Mouse (Mus musculus) lung, postnatal 14 days (tissue): ENCODE results near the gene Pcx.

Experiments
- DNase-seq: peaks from one replicate; pipeline ENCODE4 v3.0.0; 2021

Gene Pcx

GRCm38 (mm10) chr19:4497263-4497973 lies 12.9 kb upstream of the Pcx start:
- peak; percentile 81 for DNase-seq

DNA sequence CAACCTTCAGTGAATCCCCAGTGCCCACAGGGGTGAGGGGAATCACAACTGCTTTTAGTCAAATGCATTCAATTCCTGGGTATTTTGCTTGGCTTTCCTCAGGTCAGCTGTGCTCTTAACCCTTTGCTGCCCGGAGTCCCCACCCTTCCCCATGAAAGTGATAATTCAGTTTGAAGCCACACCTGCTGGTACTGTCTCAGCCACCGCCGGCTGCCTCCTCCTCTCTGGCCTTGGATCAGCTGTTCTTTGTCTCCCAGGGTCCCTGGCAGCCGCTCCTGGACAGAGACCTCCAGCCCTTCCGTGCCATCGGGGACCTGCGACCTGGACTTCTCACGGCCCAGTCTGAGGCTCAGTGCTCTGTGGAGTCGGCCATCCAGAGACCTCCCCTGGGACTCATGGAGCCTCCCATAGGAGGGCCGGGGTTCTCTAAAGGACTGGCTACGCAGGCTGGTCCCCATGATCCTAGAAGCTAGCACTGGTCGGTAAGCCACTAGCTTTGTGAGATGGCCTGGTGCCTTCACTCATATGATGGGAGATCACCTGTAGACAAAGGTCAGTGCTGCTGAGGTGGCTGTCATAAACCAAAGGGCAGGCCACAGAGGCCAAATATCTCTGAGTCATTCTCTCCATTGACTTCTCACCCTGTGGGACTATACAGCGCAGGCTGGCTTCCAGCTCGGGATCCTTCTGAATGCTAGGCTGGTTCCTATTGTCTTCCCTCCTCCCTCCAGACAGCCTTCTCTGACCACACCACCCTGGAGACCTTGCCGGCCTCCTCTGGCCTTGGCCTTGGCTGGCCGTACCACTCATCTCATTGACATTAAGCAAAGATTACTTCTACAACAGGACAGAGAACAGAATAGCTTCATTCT lies 12.0 kb upstream of the Pcx start, which contains the start of gene 2010003K11Rik:
TSS of gene 2010003K11Rik (minus strand) at position 522 of the 872 bp plus-strand sequence.
- DNase-seq = no peak

GRCm38 (mm10) chr19:4502701-4503100 lies 7.6 kb upstream of the Pcx start:
- DNase-seq = no peak

DNA sequence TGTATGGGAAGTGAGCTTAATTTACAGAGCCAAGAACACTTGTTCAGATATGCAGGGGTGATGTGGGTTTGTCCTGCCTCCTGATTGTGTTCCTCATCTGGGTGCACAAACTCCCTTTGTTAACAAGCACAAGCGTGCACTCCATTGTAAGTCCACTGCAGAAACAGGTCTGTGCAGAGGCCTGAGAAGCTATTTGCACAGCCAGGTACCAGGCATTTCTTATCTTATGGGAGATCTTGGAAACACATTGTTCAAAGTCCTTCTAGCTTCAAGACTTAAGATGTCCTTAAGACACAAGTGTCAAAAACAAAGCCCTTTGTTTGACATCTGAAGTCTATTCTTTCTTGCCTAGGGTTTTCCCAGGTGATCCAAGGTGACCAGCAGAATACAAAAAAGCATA lies 5.4 kb upstream of the Pcx start:
- no peak for DNase-seq

DNA sequence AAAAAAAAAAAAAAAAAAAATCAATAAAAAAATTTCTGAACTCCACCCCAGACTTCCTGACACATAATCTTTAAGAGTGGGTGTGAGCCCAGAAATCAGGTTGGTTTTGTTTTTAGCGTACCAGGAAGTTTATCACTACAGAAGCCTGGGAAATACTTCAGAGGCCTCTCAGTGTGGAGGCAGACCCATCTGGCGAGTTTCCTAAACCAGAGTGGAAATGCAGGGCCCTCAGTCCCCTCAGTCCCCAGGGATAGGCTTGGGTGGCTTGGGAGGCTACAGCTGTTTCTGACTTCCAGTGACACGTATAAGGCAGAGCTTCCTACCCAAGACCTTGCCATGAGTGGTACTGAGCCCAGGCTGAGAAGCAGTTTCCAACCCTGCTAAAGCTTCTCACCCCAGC lies 2.5 kb upstream of the Pcx start:
- no peak for DNase-seq

GRCm38 (mm10) chr19:4511116-4511841 lies 1.0 kb downstream of the Pcx start:
- DNase-seq = no peak

- DNase-seq = no peak
These were observed 3.1 kb downstream of the Pcx start for GRCm38 (mm10) chr19:4513236-4513858.

DNA sequence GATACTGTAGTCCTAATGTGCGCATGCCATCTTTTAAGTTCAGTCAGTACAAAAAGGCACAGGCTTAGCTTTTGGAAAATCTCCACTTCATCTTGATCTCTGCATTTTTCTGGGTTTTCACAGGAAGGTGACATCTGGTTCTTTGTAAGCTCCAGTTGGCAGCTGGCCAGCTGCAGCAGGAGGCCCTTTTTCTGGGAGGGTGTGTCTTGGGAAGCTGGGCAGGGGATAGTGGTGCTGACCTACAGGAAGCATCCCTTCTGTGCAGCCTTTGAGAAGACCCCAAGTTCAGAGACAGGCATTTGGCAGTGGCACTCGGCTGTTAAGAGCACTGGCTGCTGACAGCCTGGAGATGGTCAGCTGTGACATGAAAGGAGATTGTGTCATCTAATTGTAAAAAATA lies 5.5 kb downstream of the Pcx start:
- DNase-seq = no peak

- no peak for DNase-seq
These were observed 6.0 kb downstream of the Pcx start for GRCm38 (mm10) chr19:4516288-4516687.

DNA sequence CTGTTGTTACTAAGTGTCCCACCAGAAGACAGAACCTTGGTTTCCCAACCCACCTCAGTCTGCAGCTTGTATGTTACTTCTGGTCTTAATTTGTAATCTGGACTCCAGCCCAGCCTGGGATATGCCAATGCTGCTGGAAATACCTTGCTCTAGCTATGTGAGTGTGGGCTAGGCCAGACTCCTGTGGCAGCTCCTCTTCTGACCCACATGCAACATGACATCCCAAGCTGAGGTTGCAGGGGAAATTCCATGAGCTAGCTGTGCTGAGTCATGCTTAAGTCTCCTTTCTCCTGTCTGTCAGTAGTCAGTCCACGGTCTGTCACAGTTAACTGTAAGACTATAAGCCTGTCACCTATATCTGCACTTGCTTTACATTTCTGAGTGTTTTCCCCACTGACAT lies 7.2 kb downstream of the Pcx start:
- DNase-seq = no peak

- no peak for DNase-seq
These were observed 11.3 kb downstream of the Pcx start for GRCm38 (mm10) chr19:4521426-4522050.

- DNase-seq = no peak
These were observed 24.4 kb downstream of the Pcx start for GRCm38 (mm10) chr19:4534646-4535045.

- no peak for DNase-seq
These were observed 25.6 kb downstream of the Pcx start for GRCm38 (mm10) chr19:4535922-4536321.

DNA sequence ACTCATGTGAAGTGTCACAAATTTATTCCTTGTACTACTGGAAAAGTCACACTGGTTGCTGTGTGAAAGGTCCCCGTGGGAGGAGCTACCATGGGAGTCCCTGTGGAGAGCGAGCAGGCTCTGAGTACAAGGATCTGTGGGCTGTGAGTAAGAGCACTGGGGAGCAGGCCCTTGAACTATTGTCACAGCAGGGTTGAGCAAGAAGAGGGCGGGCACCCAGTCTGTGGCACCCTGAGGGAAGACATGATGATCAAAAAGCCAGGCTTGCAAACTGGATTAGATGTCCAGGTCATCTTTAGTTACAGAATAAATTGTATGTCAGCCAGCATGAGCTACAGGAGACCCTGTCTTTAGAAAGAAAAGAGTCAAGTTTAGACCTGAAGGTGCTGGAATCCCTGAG lies 26.3 kb downstream of the Pcx start:
- peak; percentile 31 for DNase-seq

DNA sequence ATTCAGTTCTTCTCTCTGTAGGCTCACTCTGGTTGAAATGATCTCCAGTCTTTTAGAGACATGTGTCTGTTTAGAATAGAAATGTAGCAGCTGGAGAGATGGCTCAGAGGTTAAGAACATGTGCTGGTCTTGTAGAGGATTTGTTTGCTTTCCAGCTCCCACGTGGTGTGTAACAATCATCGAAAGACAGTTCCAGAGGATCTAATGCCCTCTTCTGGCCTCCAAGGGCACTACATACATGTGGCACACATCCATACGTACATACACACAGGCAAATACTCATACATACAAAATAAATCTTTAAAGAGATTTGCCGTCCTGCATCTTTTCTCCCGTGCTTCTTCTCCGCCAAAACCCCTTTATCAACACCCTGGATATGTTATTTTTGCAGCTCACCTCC lies 30.0 kb downstream of the Pcx start:
- no peak for DNase-seq

- no peak for DNase-seq
These were observed 30.7 kb downstream of the Pcx start for GRCm38 (mm10) chr19:4540992-4541391.

- no peak for DNase-seq
These were observed 31.8 kb downstream of the Pcx start for GRCm38 (mm10) chr19:4542081-4542480.

DNA sequence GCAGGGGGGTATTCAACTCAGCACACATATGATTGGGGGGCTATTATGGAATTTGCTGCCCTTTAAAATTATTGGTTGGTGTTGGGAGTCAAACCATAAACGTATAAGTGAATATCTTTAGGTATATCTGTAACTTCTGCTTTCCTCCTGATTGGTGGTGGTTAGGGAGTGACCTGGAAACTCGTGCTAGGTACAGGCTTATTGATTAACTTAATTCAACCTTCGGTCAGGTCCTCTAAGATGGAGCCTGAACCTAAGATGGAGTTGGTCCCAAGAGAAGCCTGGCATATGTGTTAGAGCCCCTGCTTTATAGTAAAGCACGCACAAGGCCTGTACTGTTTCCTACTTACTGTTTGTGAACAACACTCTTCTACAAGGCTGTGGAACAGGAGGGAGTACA lies 34.8 kb downstream of the Pcx start:
- DNase-seq = no peak

GRCm38 (mm10) chr19:4545841-4546240 lies 35.6 kb downstream of the Pcx start:
- no peak for DNase-seq

DNA sequence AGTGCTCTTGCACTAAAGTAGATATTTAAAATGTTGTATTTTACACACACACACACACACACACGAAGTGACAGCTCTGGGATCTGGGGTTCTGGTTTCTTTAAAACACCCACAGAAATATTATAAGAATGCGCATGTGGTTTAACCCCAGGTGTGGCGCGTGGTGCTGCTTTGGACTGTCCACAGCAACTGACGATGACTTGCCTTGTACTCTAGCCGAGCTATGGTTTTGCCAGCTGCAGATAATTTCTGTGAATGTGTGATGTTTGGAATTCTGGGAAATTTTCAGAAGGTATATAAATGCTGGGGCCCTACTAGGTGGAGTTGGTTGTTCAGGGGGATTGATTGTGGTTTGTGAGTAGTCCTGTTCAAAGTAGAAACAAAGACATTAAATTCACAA lies 37.5 kb downstream of the Pcx start:
- no peak for DNase-seq

DNA sequence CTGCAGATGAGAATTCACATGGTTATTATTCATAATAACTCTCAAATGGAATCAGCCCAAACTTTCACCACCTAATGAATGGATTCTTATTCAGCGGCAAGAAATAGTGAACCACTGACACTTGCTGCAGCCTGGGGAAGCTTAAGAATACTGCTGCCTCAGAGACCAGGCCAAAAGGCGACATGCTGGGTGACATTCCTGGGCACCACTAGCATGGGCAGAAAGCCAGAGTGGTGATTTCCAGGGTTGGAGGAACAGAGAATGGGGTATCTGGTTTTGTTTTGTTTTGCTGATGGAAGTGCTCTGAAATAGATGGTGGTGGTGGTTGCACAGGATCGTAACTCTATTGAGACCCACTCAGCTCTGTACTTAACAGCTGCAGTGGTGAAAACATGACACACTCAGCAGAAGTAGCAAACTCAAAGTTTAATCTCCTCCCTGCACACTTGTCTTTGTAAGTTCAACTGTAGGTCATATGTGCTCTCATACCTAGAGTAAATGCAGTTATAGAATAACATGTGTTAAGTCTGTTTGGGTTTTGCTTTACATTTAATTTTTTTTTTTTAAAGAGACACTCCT lies 38.1 kb downstream of the Pcx start:
- DNase-seq = no peak

GRCm38 (mm10) chr19:4554248-4554647 lies 44.0 kb downstream of the Pcx start:
- DNase-seq = no peak
